Mouse (Mus musculus): ENCODE results near the gene Avl9.

The Avl9 gene

GRCm38 (mm10) chr6:56794834-56795233, 80.1 kb downstream of the Avl9 start:
- no peak for DNase-seq (ENCODE audit: low spot score in 2 of 2)

GRCm38 (mm10) chr6:56796232-56796631, 81.5 kb downstream of the Avl9 start:
- DNase-seq (ENCODE audit: low spot score in 2 of 2) = no peak

- peak in 1 of 2 experiments; percentile 17 for DNase-seq (ENCODE audit: low spot score in 2 of 2)
Observed at GRCm38 (mm10) chr6:56796668-56797141, 82.0 kb downstream of the Avl9 start.

GRCm38 (mm10) chr6:56797311-56798151, 82.8 kb downstream of the Avl9 start, which contains the start of gene Kbtbd2:
Kbtbd2 (minus strand) TSS chr6:56797813.
- DNase-seq (ENCODE audit: low spot score in 2 of 2) = peak; percentile 89 to 92

- no peak for DNase-seq (ENCODE audit: low spot score in 2 of 2)
Observed at GRCm38 (mm10) chr6:56798152-56798465, 83.4 kb downstream of the Avl9 start.

GRCm38 (mm10) chr6:56805026-56805425, 90.3 kb downstream of the Avl9 start:
- no peak for DNase-seq (ENCODE audit: low spot score in 2 of 2)

- no peak for DNase-seq (ENCODE audit: low spot score in 2 of 2)
Observed at GRCm38 (mm10) chr6:56806195-56806594, 91.5 kb downstream of the Avl9 start.

- DNase-seq (ENCODE audit: low spot score in 2 of 2) = peak in 1 of 2 experiments; percentile 22
Observed at GRCm38 (mm10) chr6:56808656-56809055, 94.0 kb downstream of the Avl9 start.

Data from frontal cortex, postnatal 14 days (tissue).